21 mouse cellular contexts compared by ENCODE assay signal in the genomic region with DNA sequence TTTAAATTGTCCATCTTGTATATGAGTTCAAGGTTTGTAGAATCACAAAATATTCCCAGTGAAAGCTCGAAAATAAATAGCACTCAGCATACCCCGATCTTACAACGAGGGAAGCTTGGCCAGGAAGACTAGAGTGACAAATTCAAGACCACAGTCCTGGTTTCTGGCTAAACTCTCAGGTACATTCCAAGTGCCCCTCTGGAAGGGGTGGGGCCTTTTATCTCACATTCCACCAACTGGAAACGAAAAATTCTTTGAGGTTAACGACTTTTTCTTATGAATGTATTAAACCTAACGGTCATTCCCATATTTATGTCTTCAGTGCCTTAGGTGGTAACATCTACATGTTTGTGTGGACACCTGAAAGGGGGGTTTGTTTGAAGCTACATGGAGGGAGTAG. TPM values are rescaled to one million over a fixed set of nuclear protein-coding genes. Genes with fewer than 3 reads are reported as not detected.
DNase-seq lines count a peak whose midpoint lies in the region; ATAC-seq and TF ChIP-seq lines count a peak whose summit lies in the region.
"Had no signal": no experiment of that assay in that cellular context is flagged by ENCODE, and none has a peak within 500 bp of the region (broad histone marks: within the 10 kb centered on the region; RNA-seq: fewer than 3 reads in every experiment).

No protein-coding gene starts in this region.

- 0 out of 2 replicates have a peak overlapping the region, but pooled peaks have one; percentile 11 for H3K27ac ChIP-seq in lung, embryonic 15.5 days
- no peak overlapping the region for H3K27ac ChIP-seq in lung, postnatal 0 days (ENCODE audit: low read length)
- H3K27ac ChIP-seq: embryonic facial prominence, embryonic 13.5 days; embryonic facial prominence, embryonic 15.5 days; forebrain, embryonic 10.5 days; forebrain, embryonic 12.5 days had no signal

- no peak overlapping the region for H3K4me3 ChIP-seq in lung, embryonic 15.5 days
- H3K4me3 ChIP-seq in lung, postnatal 0 days (ENCODE audit: low read depth, low read length), result no peak overlapping the region
- H3K4me3 ChIP-seq: embryonic facial prominence, embryonic 13.5 days; embryonic facial prominence, embryonic 15.5 days; erythroblast, embryonic 14.5 days; forebrain, embryonic 10.5 days; forebrain, embryonic 12.5 days had no signal

- no peaks in the 10 kb centered on the region for H3K9me3 ChIP-seq in lung, embryonic 15.5 days
- H3K9me3 ChIP-seq in lung, postnatal 0 days (ENCODE audit: low read length), result no peaks in the 10 kb centered on the region
- H3K9me3 ChIP-seq: embryonic facial prominence, embryonic 13.5 days; embryonic facial prominence, embryonic 15.5 days; forebrain, embryonic 10.5 days; forebrain, embryonic 12.5 days had no signal

- peaks cover 12% of the 10 kb centered on the region for H3K4me1 ChIP-seq in lung, embryonic 15.5 days
- H3K4me1 ChIP-seq in lung, postnatal 0 days (ENCODE audit: insufficient read depth, low read depth, low read length), result no peaks in the 10 kb centered on the region; the same call in 1 of the 2 replicates
- H3K4me1 ChIP-seq: embryonic facial prominence, embryonic 13.5 days; embryonic facial prominence, embryonic 15.5 days; forebrain, embryonic 10.5 days; forebrain, embryonic 12.5 days had no signal

- no peaks in the 10 kb centered on the region for H3K36me3 ChIP-seq in lung, embryonic 15.5 days
- H3K36me3 ChIP-seq in lung, postnatal 0 days (ENCODE audit: insufficient read depth, low read length), result no peaks in the 10 kb centered on the region
- H3K36me3 ChIP-seq: embryonic facial prominence, embryonic 13.5 days; embryonic facial prominence, embryonic 15.5 days; forebrain, embryonic 10.5 days; forebrain, embryonic 12.5 days had no signal

- no peaks in the 10 kb centered on the region for H3K27me3 ChIP-seq in lung, embryonic 15.5 days
- no peaks in the 10 kb centered on the region for H3K27me3 ChIP-seq in lung, postnatal 0 days (replicated peaks; ENCODE audit: insufficient read depth, low read length)
- H3K27me3 ChIP-seq: embryonic facial prominence, embryonic 13.5 days; embryonic facial prominence, embryonic 15.5 days; forebrain, embryonic 12.5 days had no signal

- peak; percentile 86 for TF ChIP-seq EP300 in lung, postnatal 0 days (IDR thresholded peaks at IDR 0.05)

- no peak overlapping the region for H3K9ac ChIP-seq in lung, embryonic 15.5 days
- no peak overlapping the region for H3K9ac ChIP-seq in lung, postnatal 0 days (replicated peaks; ENCODE audit: low read depth)
- H3K9ac ChIP-seq: embryonic facial prominence, embryonic 13.5 days; embryonic facial prominence, embryonic 15.5 days; forebrain, embryonic 12.5 days had no signal

- no peak for ATAC-seq in lung, embryonic 15.5 days (ENCODE audit: borderline replicate concordance, extremely low read depth, low FRiP score, low TSS enrichment)
- peak; percentile 58 for ATAC-seq in lung, postnatal 0 days
- ATAC-seq: forebrain, embryonic 14.5 days; forebrain, embryonic 16.5 days had no signal

- no peak for DNase-seq in lung, postnatal 14 days
- peak; percentile 40 for DNase-seq in lung, postnatal 0 days (ENCODE audit: low spot score)
- DNase-seq in lung, postnatal 25 days (ENCODE audit: low spot score), result no peak
- DNase-seq: adrenal gland, adult 2 months; adrenal gland, postnatal 10 days; adrenal gland, postnatal 25 days; cerebellum, adult 11 months; cerebellum, adult 18-20 months; cerebellum, adult 8-10 months; cerebellum, adult 9-11 months; cerebellum, postnatal 14 days; cerebellum, postnatal 36 days; embryo, embryonic 11 days had no signal

- WGBS in lung, embryonic 15.5 days, result 51% methylated on average over 6 of the region's 6 CpGs
- 48% methylated on average over 6 of the region's 6 CpGs for WGBS in lung, postnatal 0 days

- no peak for TF ChIP-seq CTCF in lung, postnatal 0 days (IDR thresholded peaks at IDR 0.05)

- no peak overlapping the region for H3K4me2 ChIP-seq in lung, embryonic 15.5 days
- H3K4me2 ChIP-seq in lung, postnatal 0 days (replicated peaks; ENCODE audit: low read depth, low read length), result no peak overlapping the region
- H3K4me2 ChIP-seq: embryonic facial prominence, embryonic 13.5 days; embryonic facial prominence, embryonic 15.5 days; forebrain, embryonic 12.5 days had no signal

RNA-seq across cellular contexts. Expression of a gene that starts 50.8 kb away (rescaled TPM):
- polyA plus RNA-seq in lung, embryonic 15.5 days (2015; fragmentation: Nextera tagmentation; extraction: Ambion mirVana), result 18.4 and 20.6 TPM in 2 replicates
- polyA plus RNA-seq in lung, postnatal 0 days (2015; fragmentation: Nextera tagmentation; extraction: Ambion mirVana), result 12.5 and 17.3 TPM in 2 replicates
